Mouse (Mus musculus) G1E (cell line): ENCODE measurements around the gene Adm.

Experiments used
- CTCF ChIP-seq: IDR thresholded peaks from 2 replicates; pipeline ENCODE4 v1.5.1; 2012; ENCODE audit warnings: low read depth, low read length, inconsistent platforms, mixed read lengths
- GATA1 ChIP-seq: IDR thresholded peaks from 2 replicates; pipeline ENCODE4 v1.6.1; 2012; ENCODE audit warnings: borderline replicate concordance, low read length, inconsistent platforms, mixed read lengths

DNA sequence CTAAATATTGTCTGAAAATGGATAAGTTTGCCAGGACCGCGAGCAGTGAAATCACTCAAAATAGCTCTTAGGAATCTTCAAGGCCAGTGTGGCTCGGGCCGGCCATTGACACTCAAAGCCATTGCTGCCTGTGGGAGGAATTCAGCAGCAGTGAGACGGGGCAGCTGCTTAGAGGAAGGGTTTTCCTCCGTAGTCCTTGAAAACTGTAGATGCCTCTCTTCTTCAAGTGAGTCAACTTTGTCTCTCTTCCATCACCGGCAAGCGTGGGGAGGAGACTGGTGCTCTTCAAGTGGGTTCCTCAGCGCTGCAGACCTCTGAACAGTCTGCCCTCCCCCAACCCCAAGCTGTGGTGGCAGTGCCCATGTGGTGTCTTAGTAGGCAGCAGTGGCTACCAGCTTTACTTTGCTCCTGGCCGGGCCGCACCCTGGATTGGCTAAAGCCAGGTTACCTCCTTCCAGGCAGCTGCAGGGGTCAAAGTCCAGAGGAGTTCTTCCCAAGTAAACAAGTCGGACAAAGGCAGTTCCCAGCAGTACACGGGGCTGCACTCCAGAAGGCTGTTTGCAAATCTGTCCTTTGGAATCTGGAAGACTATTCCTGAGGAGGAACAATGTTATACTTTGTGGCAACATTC is 21.1 kb downstream of the Adm start:
- TF ChIP-seq GATA1, result no peak
- TF ChIP-seq CTCF, result no peak
